Mouse (Mus musculus) lung, postnatal 4 days (tissue): ENCODE measurements around the gene Vash2.
"Not testable (repeated sequence)": the region's sequence is repeated elsewhere in the genome, so short reads cannot be mapped to it uniquely, and the experiment has no call there.

Experiments
- DNase-seq, 2 experiments: peaks; one replicate each; pipeline ENCODE4 v3.0.0; 2021

The Vash2 gene

DNA sequence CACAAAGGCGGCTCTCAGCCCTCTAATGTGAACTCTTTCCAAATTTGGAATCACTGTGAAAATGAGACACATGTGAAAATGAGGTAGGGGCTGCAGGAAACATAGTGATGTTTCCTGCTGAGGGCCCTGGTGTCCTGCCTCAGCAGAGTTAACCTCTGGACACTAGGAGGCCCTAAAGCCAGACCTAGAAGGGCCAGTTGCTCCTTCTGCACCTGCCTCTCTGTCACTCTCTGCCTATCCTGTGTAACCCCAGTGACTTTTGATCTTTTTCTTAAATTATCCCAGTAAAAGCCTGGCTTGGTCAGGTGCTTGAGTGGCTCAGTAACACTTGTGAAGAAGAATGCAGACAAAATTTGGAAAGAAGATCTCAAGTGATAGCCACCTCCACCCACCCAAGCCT is 4.3 kb downstream of the Vash2 start:
- no peak for DNase-seq

- no peak for DNase-seq
These were observed 4.9 kb downstream of the Vash2 start for GRCm38 (mm10) chr1:190974191-190974590.

- peak; percentile 11 to 63 for DNase-seq
These were observed 6.4 kb downstream of the Vash2 start for GRCm38 (mm10) chr1:190972612-190973192.

- DNase-seq = no peak
These were observed 7.1 kb downstream of the Vash2 start for GRCm38 (mm10) chr1:190971708-190972610.

DNA sequence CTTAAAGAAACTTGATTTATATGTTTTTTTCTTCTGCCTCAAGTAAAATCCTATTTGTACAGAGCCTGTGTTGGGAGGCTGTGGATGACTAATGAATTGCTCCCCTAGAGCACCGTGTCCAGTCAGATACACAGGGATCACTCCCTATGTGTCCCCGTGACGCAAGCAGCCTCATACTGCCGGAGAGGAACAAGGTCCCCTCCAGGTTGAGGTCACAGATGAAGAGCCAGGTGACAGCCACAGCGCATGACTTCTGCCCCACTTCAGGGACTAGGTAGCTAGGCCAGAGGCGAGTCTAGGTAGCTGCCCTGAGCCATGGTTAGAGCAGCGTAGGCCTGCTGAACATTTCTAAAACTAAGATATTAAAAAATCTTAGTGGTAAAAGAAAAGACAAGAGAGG is 11.1 kb downstream of the Vash2 start:
- DNase-seq = no peak

- no peak for DNase-seq
These were observed 13.9 kb downstream of the Vash2 start for GRCm38 (mm10) chr1:190964992-190965780.

GRCm38 (mm10) chr1:190962760-190963159 is 16.3 kb downstream of the Vash2 start:
- DNase-seq = no peak

DNA sequence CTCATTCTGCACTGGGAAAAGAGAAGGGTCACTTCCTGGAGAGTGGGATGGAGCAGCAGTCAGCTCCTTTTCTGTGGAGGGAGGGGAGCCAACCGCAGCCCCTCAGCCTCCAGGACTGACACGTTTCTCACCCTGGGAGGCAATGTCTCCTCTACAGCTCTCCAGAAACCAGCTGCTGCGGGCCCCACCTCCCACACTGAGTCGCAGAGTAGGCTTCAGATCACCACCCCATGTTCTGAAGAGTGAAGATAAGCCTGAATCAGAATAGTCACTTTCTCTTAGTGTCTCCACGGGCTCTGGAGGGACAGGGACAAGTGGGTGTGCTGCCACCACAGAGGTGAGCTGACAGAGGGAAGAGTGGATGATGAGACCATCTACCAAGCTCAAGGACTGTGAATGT is 20.3 kb downstream of the Vash2 start:
- no peak for DNase-seq

DNA sequence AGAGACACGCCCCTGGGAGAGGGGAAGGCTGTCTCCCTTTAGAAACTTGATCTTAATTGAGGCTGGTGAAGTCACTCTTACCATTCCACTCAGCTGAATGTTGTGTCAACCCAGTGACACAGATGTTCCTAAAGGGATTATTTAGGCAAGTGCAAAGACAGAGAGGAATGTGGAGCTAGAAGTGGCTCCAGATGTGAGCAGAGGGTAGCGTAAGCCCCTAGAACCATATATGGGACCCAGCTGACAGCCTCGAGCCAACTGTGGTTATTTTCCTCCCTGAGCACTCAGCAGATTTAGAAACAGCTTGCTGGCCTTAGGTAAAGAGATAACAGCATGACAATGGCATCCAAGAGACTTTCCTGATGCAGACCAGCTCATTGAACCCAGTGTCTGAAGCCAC is 26.1 kb downstream of the Vash2 start:
- peak in 1 of 2 experiments; percentile 6 for DNase-seq

DNA sequence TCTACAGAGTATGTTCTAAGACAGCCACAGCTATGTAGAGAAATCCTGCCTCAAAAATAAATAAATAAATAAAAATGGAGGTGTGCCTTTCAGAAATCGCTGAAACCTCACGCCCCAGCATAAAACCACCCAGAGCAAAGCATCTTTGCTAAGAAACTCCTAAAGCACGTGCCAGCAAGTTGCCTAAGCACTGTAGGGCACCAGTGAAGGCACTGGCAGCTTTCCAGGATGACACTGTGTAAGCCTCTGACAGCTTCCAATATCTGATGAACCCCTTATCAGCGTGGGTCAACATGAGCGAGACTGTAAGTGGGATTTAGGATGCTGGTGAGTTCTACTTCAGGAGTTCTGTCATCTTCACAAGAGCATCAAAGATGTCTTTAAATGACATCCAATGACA is 28.1 kb downstream of the Vash2 start:
- DNase-seq = peak in 1 of 2 experiments; percentile 11

DNA sequence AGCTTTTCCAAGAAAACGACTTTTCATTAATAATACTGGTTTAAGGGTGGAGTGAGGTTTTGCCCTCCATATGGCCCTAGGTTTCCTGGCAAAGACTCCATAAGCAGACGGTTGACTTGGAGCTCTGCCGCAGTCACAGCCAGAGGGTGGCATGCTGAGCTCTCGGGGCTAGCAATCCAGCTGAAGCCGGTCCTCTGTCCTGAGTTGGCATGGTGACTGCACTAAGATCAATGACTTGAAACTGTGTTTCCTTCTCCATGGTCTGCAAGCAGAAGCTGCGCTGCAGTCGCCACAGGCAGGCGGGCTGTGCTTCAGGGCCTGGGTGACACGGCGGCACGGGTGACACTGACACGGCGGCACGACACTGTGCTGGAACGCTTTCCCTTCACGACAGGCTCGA is 30.2 kb downstream of the Vash2 start:
- no peak for DNase-seq

DNA sequence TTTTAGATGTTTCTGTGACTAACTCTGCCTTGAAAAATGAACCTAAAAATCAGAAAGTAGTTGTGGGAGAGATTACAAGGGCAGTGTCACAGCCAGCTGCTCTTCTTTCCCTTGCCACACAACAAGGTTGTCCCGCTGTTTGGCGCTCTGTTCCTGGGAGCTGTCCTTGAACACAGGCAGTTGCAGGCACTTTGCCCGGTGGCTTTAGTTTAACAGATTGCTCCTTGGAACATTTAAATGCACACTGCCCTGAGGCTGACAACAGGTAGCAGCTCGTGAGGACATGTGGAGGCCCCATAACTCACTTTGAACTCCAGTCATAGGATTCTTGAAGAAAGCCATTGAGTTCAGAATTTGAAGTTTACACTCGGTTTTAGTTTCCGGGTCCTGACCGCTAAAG is 30.7 kb downstream of the Vash2 start:
- no peak for DNase-seq

DNA sequence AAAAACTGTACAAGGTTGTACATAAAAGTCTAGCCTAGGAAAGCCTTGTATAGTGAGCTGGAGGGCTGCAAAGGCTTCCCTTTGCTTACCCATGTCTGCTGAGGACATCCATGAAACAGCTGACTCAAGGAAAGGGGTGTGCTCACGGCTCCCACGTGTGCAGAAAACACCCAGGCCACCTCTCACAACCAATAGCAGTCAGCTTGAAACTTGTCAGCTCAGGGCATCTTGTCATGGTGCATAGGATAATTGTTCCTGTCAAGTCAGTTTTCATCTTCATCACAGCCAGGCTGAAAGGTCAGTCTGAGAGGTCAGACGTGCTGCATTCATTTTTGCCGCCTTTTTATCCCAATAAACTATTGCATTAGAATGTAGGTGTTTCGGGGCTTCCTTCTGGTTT is 31.1 kb downstream of the Vash2 start:
- no peak for DNase-seq

- peak; percentile 60 to 79 for DNase-seq
These were observed 34.9 kb downstream of the Vash2 start for GRCm38 (mm10) chr1:190944109-190944760.

GRCm38 (mm10) chr1:190939803-190940202 is 39.3 kb downstream of the Vash2 start:
- DNase-seq = no peak

DNA sequence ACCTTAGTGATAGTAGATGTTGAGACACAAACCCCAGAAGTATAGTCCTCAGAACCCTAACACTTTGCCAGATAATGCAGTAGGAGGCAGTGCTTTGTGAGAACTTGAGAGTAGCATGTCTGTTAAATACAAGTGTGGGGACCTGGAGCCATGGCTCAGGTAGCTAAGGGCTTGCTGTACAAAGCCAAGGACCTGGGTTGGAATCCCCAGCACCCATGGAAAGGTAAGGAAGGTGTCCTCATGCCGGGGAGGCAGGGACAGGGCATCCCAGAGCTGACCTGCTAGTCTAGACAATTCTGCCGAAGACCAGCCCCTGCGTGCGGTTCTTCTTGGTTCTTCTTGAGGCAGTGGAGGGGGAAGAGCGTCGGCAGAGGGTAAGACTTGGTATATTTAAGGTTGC is 48.9 kb downstream of the Vash2 start:
- DNase-seq = no peak

GRCm38 (mm10) chr1:190929010-190929695 is 49.9 kb downstream of the Vash2 start:
- DNase-seq = peak in 1 of 2 experiments; percentile 63

DNA sequence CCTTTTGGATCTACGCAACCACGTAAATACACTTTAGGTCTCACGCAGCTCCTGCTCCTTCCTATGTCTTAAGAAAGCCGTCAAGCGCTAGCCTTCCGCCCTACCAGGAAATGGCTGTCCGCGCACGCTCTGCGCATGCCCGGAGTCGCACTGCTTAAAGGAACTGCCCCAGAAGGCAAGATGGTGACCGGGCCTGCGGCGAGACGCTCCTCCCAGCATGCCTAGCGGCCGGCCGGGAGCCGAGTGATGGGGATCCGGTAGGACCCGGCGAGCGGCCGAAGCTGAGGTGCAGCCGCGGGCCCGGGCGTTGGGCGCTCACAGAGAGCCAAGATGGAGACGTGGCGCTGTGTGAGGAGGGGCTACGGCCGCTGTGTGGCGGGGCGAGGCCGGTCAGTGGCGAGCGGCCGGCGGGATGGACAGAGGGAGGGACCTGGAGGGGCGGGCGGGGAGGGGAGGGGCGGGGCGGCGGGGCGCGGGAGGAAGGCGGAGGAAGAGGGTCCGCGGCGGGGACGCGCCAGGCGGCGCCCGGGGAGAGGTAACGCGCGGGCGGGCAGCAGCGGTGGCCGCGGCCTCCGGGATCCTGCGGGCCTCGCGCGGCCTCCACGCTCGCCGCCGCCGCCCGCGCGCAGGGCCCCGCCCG is 50.6 kb downstream of the Vash2 start:
- peak; percentile 98 to 99 for DNase-seq

GRCm38 (mm10) chr1:190927751-190928369 is 51.2 kb downstream of the Vash2 start:
- peak; percentile 21 to 27 for DNase-seq

- no peak for DNase-seq
These were observed 51.8 kb downstream of the Vash2 start for GRCm38 (mm10) chr1:190927311-190927710.

- not testable (repeated sequence) for DNase-seq
These were observed 54.3 kb downstream of the Vash2 start, which contains the start of gene Angel2 for GRCm38 (mm10) chr1:190924812-190925211. TSS of gene Angel2 (plus strand) at chr1:190925112.
